Mouse (Mus musculus): ENCODE results near the gene 4930544D05Rik.
"Not testable (repeated sequence)": the region's sequence is repeated elsewhere in the genome, so short reads cannot be mapped to it uniquely, and the experiment has no call there.

Gene 4930544D05Rik

GRCm38 (mm10) chr11:70615516-70616093 is at the start of gene 4930544D05Rik:
TSS of gene 4930544D05Rik (plus strand) at chr11:70615848.
- DNase-seq (ENCODE audit: low spot score in 2 of 2): no peak

- DNase-seq (ENCODE audit: low spot score in 2 of 2): no peak
Measured at GRCm38 (mm10) chr11:70566586-70566985, 49.1 kb upstream of the 4930544D05Rik start.

DNA sequence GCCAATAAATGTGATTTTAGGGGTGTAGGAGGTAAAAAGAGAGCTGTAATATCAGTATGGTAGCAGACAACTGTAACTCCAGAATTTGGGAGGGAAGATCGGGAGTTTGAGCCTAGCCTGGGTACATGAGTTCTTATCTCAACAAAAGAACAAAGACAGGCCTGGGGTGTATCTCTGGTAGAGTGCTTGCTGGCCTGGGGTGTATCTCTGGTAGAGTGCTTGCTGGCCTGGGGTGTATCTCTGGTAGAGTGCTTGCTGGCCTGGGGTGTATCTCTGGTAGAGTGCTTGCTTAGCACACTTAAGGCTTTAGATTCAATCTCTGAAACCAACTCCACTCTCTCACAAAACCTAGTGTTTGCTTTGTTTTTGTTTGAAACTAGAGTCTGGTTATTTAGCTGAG is 45.0 kb upstream of the 4930544D05Rik start:
- DNase-seq (ENCODE audit: low spot score in 2 of 2): not testable (repeated sequence)

GRCm38 (mm10) chr11:70571641-70572040 is 44.0 kb upstream of the 4930544D05Rik start:
- DNase-seq (ENCODE audit: low spot score in 2 of 2): no peak

GRCm38 (mm10) chr11:70572348-70572902 is 43.2 kb upstream of the 4930544D05Rik start:
- DNase-seq (ENCODE audit: low spot score in 2 of 2): no peak

DNA sequence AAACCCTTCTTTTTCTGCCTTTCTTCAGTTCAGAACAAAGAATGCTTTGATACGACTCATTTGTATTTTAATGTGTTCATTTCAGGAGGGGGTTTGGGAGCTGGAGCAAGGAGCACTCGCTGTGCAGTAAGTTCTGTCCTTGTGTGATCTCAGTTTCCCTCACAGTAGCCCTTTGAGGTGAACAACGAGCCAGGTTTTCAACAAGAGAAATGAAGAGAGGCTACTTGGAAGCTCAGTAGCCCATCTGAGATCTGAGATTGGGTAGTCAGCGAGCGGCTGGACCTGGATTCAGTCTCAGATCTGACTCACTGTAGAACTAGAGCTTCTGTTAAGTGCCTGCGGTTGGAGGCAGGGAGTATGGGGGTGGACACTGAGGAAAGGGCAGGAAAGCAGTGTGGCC is 41.8 kb upstream of the 4930544D05Rik start:
- DNase-seq (ENCODE audit: low spot score in 2 of 2): no peak

- DNase-seq (ENCODE audit: low spot score in 2 of 2): no peak
Measured at GRCm38 (mm10) chr11:70577201-70577600, 38.4 kb upstream of the 4930544D05Rik start.

DNA sequence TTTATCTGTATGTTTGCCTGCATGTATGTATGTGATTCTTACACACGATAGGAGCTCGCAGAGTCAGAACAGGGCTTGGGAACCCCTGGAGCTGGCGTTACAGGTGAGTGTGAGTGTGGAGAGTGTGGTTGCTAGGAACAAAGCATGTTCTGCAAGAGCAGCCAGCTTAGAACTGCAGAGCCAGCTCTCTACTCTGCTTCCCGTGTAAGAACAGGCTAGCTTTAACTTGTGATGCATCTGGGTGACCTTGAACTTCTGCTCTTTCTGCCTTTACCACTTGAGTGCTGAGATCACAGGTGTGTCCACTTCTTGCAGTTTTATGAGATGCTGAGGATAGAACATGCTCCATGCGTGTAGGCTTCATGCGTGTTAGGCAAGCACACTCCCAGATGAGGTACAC is 36.7 kb upstream of the 4930544D05Rik start:
- no peak for DNase-seq (ENCODE audit: low spot score in 2 of 2)

GRCm38 (mm10) chr11:70579710-70580357 is 35.8 kb upstream of the 4930544D05Rik start:
- DNase-seq (ENCODE audit: low spot score in 2 of 2): no peak

- no peak for DNase-seq (ENCODE audit: low spot score in 2 of 2)
Measured at GRCm38 (mm10) chr11:70580358-70580720, 35.3 kb upstream of the 4930544D05Rik start.

DNA sequence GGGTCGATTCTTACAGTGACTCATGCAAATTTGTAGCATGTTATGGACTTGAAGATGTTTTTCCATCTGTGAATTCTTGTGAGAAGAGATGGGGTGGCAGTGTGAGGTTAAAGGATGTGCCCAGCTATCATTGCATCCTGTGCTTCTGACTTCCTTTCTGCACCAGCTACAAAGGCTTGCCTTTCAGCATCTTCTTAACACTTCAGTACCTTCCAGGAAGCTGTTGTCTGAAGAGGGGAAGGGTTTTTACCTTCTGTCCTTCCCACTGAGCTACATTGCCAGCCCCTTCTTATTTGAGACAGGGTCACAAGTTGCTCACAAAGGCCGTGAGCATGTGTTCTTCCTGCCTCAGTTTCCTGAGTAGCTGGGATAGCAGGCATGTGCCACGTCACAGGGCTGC is 34.7 kb upstream of the 4930544D05Rik start:
- DNase-seq (ENCODE audit: low spot score in 2 of 2): no peak

- DNase-seq (ENCODE audit: low spot score in 2 of 2): no peak
Measured at GRCm38 (mm10) chr11:70582196-70582595, 33.5 kb upstream of the 4930544D05Rik start.

GRCm38 (mm10) chr11:70583022-70583714 is 32.5 kb upstream of the 4930544D05Rik start:
- no peak for DNase-seq (ENCODE audit: low spot score in 2 of 2)

GRCm38 (mm10) chr11:70583775-70584174 is 31.9 kb upstream of the 4930544D05Rik start:
- no peak for DNase-seq (ENCODE audit: low spot score in 2 of 2)

DNA sequence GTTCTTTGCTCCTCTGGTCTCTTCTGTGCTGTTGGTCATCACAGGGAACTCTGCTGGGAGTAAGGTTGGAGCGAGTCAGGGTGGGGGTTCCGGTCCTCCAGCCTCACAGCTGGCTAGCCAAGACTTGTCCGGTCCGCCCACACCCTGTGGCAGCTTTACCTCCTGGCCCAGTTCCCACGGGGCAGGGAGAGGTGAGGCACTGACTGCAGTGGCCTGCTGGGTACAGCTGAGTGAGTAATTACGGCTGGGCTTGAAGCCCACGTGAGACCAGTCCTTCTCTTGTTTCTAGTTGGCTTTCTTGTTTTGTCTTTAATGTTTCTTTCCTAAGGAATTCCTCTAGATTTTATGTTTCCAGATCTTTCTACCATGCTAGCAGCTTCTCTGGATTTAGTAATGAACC is 30.2 kb upstream of the 4930544D05Rik start:
- DNase-seq (ENCODE audit: low spot score in 2 of 2): no peak

DNA sequence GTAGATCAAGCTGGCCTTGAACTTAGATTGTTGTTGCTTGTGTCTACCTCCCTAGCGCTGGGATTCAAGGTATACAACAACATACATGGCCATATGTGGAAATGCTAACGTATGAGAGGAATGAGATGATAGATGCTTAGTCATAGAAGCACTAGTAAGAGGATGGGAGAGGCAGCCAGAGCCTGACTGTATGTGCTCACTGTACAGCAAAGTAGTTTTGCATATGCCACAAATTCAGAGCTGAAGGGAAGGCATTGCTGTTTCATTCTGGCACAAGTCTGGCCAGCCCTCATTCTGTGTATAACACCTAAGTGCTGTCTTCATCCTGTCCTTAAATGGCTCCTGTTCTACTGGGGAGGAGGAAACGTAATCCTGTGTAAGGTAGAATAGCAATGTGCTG is 29.4 kb upstream of the 4930544D05Rik start:
- DNase-seq (ENCODE audit: low spot score in 2 of 2): no peak

DNA sequence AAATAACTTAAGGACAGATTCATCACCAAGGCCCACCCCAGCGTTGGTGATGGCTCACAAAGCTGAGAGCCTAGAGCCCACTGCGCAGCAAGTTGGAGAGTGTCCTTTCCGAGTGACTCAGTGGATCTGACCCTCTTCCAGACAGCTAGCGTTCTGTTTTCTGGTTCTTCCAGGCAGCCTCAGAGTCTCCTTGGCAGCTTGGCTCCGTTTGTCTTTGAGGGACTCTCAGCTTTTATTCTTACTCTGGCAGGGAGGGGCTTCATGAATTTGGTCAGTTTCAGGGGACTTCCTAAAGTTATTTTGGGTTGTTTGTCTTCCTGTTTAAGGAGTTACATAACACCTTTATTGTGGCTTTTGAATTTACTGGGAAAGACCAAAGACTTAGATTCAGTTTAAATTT is 28.7 kb upstream of the 4930544D05Rik start:
- no peak for DNase-seq (ENCODE audit: low spot score in 2 of 2)

GRCm38 (mm10) chr11:70591733-70592132 is 23.9 kb upstream of the 4930544D05Rik start:
- no peak for DNase-seq (ENCODE audit: low spot score in 2 of 2)

DNA sequence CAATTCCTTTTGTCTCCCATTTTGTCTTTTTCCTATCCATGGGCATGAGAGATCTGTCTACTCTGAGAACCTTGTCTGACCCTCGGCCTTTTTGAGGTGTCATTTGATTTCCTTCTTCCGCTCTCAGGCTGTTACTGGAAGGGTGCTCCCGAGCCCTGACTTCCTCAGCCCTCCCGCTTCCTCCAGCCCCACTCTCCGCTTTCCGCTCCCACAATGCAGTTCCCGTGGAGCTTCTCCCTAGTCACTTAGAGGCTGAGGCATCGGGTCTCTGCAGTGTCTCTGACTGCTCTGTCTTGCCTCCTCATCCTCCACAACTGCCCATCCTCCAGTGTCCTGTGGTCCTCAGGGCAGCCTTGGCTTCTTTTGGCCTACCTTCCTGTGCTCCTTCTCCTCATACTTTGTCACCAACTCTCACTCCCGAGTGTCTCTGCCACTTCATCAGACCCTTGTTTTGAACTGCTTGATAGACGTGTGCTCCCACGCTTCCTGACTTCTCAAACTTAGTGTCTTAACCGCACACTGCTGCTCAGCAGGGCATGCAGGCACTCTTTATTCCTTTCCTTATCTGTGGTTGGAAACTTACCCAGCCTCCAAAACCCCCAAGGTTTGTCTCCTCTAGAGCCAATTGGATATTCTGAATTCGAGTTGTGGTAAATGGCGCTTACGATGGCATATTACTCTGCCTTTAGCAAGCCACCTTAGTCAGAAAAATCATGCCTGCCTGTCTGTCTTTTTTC is 21.2 kb upstream of the 4930544D05Rik start:
- no peak for DNase-seq (ENCODE audit: low spot score in 2 of 2)

DNA sequence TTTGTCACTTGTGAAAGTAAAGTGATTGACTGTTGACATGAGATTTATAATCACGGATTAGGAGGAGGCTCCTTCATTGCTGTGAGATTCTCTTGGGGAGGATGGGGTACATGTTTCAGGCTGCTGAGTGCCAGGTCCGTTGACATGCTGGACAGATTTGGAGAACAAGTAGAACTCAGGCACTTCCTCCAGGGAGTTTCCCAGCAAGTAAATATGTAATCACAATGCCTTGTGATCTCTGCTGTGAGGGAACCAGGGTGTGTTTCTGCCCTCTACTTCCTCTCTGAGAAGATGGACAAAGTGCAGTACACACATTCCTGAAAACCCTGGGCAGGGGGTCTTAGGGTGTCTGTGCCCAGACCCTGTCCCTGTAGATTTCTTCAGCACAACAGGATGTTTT is 20.0 kb upstream of the 4930544D05Rik start:
- no peak for DNase-seq (ENCODE audit: low spot score in 2 of 2)

- no peak for DNase-seq (ENCODE audit: low spot score in 2 of 2)
Measured at GRCm38 (mm10) chr11:70596094-70596493, 19.6 kb upstream of the 4930544D05Rik start.

DNA sequence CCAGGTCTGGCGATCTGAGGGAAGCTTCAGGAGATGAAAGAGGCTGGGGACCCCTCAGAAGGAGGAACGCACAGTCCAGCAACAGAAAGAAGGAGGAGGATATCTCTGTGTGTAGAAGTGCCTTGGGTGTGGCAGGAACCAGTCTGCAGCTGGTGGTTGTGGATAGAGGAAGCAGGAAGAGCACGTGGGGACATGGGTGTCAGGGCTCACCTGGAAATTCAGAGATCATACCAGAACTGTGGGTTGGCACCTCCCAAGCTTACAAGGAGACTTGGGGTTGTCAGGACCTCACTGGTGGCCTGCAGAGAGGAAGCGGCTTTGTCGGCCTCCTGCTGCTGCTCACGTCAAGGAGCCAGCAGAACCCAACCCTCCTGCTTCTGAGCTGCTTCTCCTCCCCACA is 18.3 kb upstream of the 4930544D05Rik start:
- no peak for DNase-seq (ENCODE audit: low spot score in 2 of 2)
